Mouse (Mus musculus) common myeloid progenitor, adult 5-6 weeks (primary cell): ENCODE data around the gene Arid1b. TPM values are rescaled to one million over a fixed set of nuclear protein-coding genes. Genes with fewer than 3 reads are reported as not detected.

Source experiments
- ATAC-seq: replicated peaks from 2 replicates; pipeline ENCODE4 v1.8.0; 2016; ENCODE audit warnings: low read depth, mild to moderate bottlenecking, moderate TSS enrichment, inconsistent platforms; ENCODE audit not compliant: poor library complexity, severe bottlenecking
- total RNA-seq: library from RNA; stranded (forward); fragments of 200-1000, 187-1606 nt; gene quantifications from 2 replicates; pipeline ENCODE4 v1.2.3, GENCODE M21; 2017

Arid1b gene
- total RNA-seq, 1 experiment from 2014 or later = 48.6 TPM

DNA sequence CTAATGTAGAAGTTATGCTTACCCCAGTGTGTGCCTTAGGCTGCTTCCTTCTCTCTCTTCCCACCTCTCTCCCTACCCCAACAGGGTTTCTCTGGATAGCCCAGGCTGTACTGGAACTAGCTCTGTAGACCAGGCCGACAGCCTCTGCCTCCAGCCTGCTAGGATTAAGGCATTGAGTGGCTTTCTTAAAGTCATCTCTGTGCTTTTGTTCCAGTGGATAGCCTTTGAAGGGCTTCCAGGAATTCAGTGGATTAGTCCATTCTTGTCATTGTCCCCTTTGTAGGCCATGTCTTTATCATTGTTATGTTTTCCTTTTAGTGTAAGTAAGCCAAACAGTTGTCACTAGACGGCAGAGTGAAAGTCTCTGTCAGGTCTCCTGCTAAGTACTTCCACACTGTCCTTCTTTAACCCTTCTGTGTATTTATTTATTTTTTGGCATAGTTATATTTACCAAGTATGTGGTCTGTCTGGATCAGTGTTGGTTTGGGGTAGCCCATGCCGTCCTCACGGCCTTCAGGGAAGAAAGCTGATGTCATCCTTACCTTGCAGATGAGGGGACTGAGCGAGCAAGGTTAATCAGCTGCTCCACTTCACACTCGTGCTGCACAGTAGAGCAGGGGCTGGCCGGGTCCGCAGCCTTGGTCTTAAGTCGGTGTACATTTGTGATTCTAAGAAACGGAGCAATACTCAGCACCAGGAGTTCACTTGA is 58.1 kb downstream of the Arid1b start:
- ATAC-seq = no peak

DNA sequence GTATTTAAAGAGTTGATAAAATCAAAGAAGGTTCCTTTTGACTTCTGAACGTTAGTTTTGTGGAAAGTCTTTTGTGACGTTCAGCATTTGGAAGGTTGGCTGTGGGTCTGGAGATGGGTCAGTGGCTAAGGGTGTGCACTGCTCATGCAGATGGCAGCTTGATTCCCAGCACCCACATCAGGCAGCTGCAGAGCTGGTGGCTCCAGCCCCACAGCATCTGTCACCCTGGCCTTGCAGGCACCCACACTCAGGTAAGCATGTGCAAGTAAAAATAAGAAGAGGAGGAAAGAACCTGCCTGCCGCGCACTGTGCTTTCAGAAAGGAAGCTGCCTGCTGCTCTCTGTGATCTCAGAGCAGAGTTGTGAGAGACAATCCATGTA is 58.7 kb downstream of the Arid1b start:
- no peak for ATAC-seq

DNA sequence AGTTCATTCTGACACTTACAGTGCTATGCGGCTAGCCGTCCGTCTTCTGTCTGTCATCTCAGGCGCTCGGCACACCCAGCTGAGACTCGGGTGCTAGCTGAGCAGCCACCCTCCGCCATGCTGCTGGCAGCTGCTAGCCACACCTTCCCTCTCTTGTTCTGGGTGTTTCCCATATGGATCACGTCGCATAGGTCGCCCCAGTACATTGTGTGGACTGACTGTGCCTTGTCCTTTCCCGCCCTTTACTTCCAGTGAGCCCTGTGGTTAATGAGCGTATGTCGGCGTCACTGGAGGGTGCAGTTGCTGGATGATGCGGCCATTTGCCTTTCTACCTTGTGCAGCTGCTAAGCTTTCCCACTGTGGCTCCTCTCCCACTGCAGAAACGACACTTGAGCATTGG is 59.1 kb downstream of the Arid1b start:
- ATAC-seq = no peak

DNA sequence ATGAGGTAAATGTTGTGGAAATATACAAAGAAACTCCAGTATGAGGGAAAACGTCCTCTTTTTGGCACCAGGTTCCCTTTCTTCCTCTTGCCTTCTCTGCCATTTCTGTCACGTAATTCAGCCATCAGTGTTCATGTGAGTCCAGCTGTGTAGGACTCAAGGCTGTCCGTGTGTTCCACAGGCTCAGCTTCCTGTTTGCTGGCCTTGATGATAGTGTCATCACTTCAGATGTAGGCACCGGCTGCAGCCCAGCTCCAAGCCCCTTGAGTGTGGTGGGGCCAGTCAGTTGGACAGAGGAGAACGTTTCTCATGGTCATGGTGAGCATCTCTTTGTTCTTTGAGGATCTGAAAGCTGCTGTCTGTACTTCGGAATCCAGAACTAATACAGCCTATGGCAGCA is 61.3 kb downstream of the Arid1b start:
- ATAC-seq = no peak

DNA sequence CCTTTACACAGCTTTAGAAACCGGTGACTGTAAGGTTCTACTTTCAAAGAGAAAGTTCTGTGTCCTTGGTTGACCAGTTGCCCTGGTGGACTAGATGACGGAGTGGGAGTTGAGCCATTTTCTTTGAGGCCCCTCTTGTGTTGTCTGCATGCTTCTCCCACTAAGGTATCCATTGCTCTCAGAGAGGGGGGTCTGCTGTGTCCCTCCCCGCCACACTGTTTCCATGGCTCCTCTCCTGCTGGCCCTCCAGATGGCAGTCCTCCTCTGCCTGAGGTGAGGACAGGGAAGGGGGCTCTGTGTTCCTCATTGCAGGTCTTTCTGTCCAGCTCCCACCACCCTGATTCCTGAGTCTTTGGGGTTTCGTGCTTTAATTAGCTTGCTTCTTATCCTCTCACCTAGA is 62.5 kb downstream of the Arid1b start:
- ATAC-seq = no peak

DNA sequence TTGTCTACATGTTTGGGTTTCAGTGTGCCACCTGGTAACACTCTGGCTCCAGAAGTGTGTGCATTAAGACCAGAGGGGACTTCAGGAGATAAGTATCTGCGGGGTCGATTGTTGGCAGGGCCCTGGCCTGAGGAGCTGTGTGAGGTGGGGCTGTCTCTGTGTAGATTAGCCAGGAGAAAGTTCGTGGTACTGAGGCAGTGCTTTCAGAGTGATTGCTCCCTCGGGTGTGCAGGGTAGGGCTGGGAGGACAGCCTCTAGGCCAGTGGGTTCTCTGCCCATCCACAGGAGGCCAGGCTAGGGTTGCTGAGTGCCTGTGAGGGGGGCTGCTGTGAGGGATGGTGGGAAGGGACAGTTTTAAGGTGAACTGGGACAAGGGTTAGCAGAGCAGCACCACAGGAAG is 63.2 kb downstream of the Arid1b start:
- no peak for ATAC-seq

DNA sequence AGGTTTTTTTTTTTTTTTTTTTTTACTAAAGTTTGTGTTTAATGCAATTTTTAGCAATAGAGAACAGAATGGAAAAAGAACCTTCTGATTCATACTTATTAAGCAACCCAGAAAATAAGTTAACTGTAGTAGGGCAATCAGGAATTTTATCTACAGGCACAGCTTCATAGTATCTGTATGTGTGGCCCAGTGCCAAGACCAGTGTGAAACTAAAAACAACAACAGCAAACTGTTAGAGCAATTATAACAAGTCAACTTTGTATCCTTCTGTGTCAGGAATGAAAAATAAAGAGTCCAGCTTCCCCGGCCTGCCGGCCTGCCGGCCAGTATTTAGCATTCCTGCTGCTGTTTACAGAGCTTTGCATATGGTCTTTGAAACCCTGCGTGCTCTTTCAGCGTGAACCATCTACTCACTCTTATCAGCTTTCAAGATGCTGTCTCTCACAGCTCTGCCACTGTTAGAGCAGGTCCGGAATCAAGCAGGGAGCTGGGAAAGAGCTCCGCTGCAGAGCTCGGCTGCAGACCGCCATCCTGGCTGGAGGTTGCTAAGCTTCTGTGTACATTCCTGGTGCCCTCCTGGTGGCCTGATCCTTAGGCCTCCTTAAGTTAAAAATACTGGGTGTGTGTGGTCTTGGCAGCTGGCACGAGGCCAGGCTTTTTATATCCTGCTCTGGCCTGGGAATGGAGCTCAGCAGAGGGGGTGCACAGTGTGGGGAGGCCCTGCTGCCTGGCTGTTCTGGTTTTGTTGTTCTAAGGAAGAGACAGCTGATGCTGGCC is 64.0 kb downstream of the Arid1b start:
- peak; percentile 50 for ATAC-seq

DNA sequence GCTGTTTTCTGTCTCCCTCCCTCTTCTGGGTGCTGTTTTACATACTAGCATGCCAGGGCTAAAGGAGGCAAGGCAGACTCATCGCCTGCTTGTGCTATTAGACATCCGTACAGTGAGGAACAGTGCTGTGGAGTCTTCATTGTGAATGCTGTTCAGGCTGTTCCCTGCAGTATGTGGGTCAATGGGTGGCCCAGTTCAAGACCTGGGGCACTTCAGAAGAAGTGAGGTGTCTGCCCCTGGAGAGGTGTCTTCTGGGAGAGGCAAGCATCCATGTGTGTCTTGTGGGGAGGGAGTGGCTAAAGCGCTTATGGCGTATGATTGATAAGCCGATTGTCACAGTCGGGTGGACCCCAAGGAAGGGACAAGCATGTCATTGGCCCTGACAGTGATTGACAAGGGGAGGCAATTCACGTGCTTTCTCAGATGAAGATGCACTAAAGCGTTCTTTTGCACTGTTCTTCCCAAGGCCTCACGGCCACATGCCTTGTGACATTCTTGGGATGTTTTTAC is 65.0 kb downstream of the Arid1b start:
- no peak for ATAC-seq

DNA sequence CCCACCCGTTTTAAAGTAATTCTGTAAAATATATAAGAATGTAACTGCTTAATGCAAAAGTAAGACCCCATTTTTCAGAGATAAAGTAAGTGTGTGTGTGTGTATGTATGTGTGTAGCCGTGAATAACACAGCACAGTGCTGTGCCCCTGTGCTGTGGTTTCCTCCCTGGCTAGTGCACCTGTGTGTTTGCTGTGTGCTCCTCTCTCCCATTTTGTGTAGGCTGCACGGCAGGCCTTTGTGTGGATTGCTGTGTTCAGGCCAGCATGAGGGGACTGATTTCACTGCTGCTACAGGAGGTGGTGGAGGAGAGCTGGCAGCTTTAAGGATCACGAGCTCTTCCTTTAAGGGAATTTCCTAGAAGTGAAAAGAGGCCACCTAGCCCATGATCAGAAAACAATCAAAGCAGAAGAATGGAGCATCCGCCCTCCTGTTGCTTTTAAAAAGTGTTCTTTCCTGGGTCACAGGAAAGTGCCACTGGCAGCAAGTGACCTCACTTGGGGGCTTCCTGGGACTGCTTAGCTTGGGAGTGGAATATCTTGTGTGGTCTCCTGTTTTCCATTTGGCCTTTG is 66.5 kb downstream of the Arid1b start:
- no peak for ATAC-seq

DNA sequence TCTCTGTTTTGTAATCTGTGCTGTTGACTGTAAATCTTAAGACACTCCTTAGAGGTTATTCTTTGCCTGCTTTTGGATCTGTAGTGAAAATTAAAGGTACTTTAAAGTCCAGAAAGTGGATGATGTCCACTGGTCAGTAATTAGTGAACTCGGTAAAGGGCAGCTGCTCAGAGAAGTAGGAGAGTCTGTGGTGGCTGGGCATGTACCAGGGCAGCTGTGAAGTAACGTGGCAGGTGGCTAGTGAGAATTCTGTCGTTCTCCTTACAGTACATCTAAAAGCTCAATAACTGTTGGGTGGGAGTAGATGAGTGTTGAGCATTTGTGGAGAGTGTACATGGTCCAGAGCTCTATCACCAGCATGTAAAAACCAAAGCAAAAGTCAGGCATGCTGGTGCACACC is 67.1 kb downstream of the Arid1b start:
- no peak for ATAC-seq

DNA sequence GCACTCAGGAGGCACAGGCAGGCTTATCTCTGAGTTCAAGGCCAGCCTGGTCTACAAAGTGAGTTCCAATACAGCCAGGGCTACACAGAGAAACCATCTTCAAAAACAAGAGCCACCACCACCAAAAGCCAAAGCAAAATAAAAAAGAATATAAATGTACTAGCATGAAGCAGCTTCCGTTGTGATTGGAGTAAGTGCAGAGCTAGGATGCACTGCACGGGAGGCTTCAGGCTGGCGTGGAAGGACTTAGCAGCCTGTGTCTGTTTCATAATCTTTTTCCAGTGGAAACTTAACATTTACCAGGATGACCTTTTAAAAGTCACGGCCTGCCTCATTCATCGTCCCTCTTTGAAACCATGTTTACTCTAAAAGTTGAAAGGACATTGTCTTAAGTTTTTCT is 67.5 kb downstream of the Arid1b start:
- ATAC-seq = no peak

DNA sequence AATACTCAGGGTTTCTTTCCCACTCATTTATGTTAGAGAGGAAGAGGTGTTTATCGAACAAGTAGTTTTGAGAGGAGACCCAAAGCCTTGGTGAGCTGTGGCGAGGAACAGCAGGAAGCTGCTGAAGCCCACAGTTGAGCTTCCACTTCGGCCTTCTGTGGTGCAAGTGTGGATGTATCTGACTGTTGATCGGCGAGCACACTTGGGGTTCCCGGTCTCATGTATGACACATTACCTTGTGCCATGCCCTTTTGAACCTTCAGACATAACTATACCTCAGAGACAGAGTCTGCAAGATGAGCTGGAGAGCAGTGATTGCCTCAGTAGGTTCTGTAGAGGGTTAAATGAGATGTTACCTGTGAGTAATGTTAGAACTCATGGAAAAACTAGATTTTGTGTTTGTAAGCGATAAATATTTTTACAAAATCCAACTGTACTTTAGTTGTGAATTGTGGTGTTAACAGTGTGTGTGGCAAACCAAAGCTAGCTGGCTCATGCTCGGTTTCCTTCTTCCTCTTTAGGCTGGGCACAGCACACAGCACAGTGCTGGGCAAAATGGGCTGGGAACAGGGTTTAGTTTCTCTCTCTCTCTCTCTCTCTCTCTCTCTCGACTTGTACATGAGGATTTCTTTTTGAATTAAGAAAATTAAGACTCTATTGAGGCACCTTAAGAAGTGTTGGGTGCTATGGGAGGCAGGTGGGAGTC is 69.5 kb downstream of the Arid1b start:
- peak; percentile 71 for ATAC-seq

DNA sequence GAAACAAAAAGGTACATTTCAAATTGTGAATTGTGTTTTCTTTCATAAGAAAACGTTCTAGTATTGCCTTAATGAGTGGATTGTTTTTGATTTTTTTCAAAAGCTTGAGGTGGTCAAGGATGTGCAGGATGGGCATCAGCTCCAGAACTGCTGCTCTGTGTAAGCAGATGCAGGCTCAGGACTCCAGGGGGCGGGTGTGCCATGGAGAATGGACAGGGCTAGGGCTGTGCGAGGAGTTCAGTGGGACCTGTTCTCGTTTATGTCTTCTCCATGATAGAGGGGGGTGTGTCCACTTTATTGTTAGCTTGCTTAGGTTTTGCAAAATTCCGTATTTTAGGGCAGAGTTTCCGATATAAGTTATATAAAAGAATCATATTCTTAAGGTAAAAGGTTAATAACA is 70.6 kb downstream of the Arid1b start:
- no peak for ATAC-seq

DNA sequence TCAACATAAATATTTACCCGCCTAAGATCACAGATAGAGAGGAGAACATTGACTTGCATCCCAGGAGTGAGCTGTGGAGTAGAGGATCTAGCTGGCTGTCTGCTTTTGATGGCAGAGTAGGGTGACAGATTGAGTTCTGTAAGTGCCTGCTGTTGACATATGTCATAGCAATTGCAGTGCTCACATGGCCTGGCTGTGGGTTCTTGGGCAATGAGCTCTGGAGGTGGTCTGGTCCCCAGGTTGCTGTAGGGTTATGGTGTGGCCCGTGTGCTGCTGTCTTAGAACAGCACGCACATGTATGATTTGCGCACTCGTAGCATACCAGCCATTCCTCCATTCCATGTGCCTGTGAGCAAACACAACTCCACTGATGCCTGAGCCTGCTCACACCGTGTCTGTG is 71.1 kb downstream of the Arid1b start:
- ATAC-seq = no peak

DNA sequence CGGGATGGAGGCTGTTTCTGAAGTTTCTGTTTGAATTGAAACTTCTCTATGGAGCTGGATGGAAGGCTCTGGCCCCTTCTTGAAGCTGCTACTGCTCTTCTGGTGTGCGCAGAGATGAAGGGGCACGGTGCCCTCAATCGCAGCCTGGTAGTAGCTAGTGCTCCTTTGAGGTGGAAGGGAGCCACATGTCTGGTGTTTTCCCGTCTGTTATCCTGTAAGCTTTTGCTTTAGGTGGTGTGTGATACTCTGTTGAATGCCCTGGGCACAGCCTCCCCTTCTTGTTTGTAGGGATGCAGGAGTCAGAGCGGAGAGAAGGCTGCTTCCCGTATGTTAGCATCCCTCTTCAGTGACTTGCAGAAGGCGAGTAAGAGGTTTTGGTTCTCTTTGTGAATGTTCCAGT is 72.7 kb downstream of the Arid1b start:
- ATAC-seq = no peak

DNA sequence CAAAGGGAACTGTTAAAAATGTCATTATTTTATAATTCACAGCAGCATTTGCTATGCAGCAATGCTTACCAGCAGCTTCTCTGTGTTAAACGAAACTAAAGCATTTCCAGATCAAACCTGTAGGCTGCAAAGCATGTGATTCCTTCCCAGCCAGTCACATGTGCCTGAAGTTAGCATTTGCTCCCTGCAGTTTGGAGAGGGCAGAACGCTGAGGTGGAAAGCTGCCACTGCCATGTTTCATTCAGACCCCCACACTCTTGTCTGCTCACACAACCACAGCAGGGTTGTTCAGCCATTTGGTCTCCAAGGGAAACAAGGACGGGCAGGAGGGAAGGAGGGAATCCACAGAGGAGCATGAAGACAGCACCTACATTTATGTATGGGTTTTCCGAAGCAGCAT is 73.1 kb downstream of the Arid1b start:
- ATAC-seq = no peak

DNA sequence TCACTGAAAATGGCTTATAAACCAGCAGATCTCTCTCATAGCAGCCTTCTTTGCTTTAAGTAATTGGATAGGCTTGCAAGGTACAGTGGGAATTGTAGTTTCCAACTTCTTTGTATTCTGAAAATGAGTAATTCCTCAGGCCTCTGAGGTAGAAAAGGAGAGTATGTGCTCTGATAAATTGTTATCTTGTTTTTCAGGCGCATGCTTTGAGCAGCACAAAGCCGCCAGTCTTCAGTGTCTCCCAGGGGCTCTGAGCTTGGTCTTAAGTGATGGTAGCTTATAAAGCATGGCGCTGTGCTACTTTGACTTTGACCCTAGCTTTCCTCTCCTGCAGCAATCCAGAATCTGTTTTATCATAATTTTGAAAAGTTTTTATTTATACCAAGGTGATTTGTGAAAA is 76.3 kb downstream of the Arid1b start:
- ATAC-seq = no peak

DNA sequence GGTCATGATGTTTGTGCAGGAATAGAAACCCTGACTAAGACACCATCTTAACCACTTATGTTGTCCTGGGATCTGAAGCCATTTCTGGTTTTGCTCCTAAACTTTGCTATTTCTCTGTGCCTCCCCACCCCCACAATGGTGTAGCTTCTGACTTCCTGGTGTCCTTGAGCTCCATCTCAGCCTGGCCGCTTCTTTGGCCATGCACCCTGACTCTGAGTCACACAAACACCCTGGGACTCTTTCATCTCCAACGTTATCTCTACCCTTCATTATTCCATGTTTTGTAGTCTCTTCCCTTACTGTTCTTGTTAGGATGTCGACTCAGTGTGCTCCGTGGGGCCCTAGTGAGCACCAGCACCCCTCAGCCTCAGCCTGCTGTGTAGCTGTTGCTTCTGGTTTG is 78.4 kb downstream of the Arid1b start:
- ATAC-seq = no peak

DNA sequence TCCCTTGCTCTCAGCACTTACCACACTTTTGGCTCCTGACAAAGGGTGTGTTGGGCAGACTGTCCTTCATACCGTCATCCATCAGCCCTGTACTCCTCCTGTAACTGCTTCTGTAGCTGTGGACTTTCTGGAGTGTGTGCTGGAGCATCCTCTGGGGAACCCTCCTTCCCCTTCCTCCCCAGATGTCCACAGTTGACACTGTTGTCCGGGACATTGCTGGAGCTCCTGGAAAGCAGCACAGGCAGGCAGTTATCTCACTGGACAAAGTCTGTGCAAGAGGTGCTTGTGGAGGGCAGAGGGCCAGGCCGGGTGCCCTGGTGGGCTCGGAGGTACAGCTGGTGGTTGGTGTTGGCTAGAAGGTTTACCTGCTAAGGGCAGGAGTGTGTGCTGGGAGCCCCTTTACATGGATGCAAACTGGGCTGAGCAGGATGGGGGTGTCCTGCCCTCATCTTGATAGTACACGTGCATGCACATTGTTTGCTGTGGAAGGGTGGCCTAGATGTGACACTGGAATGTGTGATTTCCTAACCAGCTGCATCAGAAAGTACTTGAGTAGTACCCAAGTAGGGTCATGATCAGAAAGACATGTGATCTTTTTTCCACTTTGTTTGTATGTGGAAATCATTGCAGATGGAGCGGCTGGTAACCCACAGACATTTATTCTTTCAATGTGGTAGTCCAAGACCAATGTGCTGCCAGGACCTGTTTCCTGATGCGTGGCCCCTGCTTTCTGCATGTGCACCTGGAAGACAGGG is 80.8 kb downstream of the Arid1b start:
- no peak for ATAC-seq

DNA sequence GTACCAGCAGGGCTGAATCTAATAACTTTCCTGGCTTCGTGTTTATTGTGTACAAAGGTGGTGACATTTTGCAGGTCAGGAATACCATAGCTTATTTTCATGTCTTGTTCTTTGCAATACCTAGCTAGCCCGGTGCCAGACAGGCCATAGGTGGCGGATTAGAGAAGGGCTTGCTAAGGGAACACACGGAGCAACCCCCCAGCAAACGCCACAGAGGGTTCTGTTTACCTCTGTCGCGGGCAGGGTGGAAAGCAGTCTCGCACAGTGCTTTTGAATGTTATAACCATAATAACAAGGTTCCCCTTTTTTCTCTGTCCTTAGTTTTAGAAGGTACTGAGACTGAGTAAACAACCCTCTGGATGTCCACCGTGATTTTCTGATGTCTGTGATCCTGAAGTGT is 83.9 kb downstream of the Arid1b start:
- no peak; the same call in 1 of the 2 replicates for ATAC-seq
